Mouse (Mus musculus) forebrain, embryonic 10.5 days (tissue): ENCODE measurements around the gene Casp2. TPM values are rescaled to one million over a fixed set of nuclear protein-coding genes. Genes with fewer than 3 reads are reported as not detected.
A peak's percentile ranks its signal among the peaks of the same experiment; 100 is the strongest.

ENCODE experiments used
- DNase-seq: peaks from one replicate; pipeline ENCODE4 v3.0.0-alpha.2; 2017; ENCODE audit warnings: low spot score; ENCODE audit errors: extremely low spot score
- H3K27ac ChIP-seq: fragments of 300-500 bp; sonication (generic); 2 replicates; pipeline ENCODE4 v1.5.1; 2016; ENCODE audit warnings: mild to moderate bottlenecking
- H3K27me3 ChIP-seq: fragments of 300-500 bp; sonication (generic); 2 replicates; pipeline ENCODE4 v1.6.1; 2016; ENCODE audit warnings: mild to moderate bottlenecking; ENCODE audit not compliant: poor library complexity, severe bottlenecking
- H3K36me3 ChIP-seq: fragments of 300-500 bp; sonication (generic); replicated peaks from 2 replicates; pipeline ENCODE4 v1.6.1; 2016; ENCODE audit warnings: mild to moderate bottlenecking, moderate library complexity
- H3K4me1 ChIP-seq: fragments of 300-500 bp; sonication (generic); 2 replicates; pipeline ENCODE4 v1.6.1; 2016
- H3K4me3 ChIP-seq: fragments of 300-500 bp; sonication (generic); 2 replicates; pipeline ENCODE4 v1.5.1; 2016; ENCODE audit warnings: mild to moderate bottlenecking, moderate library complexity
- H3K9me3 ChIP-seq: fragments of 300-500 bp; sonication (generic); 2 replicates; pipeline ENCODE4 v1.6.1; 2016; ENCODE audit warnings: mild to moderate bottlenecking, moderate library complexity
- WGBS: fragments of 180-500 bp; shearing (Covaris S2); methylation state at CpG from one replicate; pipeline ENCODE4 v1.1.7; 2016; 5-methylcytosine and 5-hydroxymethylcytosine counted together
- polyA plus RNA-seq: library from polyadenylated mRNA; unstranded; fragments of >200 nt; fragmentation: Nextera tagmentation; extraction: Ambion mirVana; gene quantifications from 2 replicates; pipeline ENCODE4 v1.2.1, GENCODE M21; 2016

The Casp2 gene
- polyA plus RNA-seq, 1 experiment from 2014 or later, result 80.3 TPM

DNA sequence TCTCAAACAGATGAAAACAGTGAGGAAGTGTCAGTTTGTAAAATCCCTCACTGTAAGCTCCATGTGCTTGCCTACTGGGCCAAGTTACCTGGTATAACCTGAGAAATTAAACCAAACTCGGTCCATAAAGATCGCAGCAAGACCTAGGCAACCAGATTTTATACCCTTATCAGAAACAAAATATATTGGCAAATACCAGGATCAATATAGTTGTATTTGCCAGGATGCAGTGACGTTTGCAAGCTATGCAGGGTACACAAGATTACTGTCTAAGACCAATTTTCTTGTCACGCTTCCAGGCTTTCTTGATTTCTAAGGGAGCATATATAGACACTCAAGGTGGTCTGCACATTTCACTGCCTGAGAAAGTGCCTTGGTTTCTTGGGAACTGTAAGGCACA, 13.0 kb upstream of the Casp2 start:
- no peak for DNase-seq
- no peaks in the 10 kb centered on the region for H3K4me1 ChIP-seq
- H3K27ac ChIP-seq, result no peak overlapping the region
- no peaks in the 10 kb centered on the region for H3K36me3 ChIP-seq
- H3K27me3 ChIP-seq, result peaks cover 13% of the 10 kb centered on the region
- no peak overlapping the region for H3K4me3 ChIP-seq
- no peaks in the 10 kb centered on the region for H3K9me3 ChIP-seq
- 85% methylated on average over 4 of the region's 4 CpGs for WGBS

DNA sequence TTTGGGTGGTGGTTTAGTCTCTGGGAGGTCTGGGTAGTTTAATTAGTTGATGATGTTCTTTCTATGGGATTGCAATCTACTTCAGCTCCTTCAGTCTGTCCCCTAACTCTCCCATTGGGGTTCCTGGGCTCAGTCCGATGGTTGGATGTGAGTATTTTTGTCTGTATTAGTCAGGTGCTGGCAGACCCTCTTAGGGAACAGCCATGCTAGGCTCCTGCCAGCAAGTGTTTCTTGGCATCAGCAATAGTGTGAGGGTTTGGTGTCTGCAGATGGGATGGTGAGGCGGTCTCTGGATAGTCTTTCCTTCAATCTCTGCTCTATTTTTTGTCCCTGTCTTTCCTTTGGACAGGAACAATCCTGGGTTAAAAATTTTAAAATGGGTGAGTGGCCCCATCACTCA, 11.7 kb upstream of the Casp2 start:
- H3K4me1 ChIP-seq, result no peaks in the 10 kb centered on the region
- H3K36me3 ChIP-seq, result no peaks in the 10 kb centered on the region
- no peak overlapping the region for H3K4me3 ChIP-seq
- no peaks in the 10 kb centered on the region for H3K27me3 ChIP-seq
- no peaks in the 10 kb centered on the region for H3K9me3 ChIP-seq
- DNase-seq, result no peak
- no peak overlapping the region for H3K27ac ChIP-seq
- 80% methylated on average over 2 of the region's 2 CpGs for WGBS

- Histone ChIP-seq H3K9me3 (no peaks in the 10 kb centered on the region), H3K36me3 (no peaks in the 10 kb centered on the region), H3K4me3 (no peak overlapping the region), H3K27ac (no peak overlapping the region), H3K4me1 (peaks cover 10% of the 10 kb centered on the region), H3K27me3 (peaks cover 10% of the 10 kb centered on the region; the same call in 1 of the 2 replicates)
- DNase-seq, result peak; percentile 58
- 19% methylated on average over 11 of the region's 11 CpGs for WGBS
Measured at GRCm38 (mm10) chr6:42257303-42257863, 7.4 kb upstream of the Casp2 start.

DNA sequence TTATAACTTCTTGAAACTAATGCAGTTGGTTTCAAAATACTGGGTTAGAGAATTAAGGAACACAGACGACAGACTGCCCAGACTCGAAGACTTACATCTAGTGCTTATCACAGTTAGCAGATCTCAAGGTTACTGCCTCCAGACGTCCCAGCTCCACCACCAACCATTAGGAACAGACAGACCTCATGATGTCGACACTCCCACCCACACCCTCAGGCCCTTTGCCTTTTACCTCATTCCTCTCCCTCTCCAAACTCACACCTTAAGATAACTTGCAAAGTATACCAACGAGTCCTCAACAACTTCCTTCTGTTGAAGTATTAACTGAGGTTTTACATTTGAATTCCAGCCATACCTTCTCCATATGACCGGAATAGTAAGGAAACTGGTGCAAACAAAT, 4.4 kb upstream of the Casp2 start:
- H3K4me3 ChIP-seq, result no peak overlapping the region
- no peak overlapping the region for H3K27ac ChIP-seq
- no peak for DNase-seq
- 82% methylated on average over 6 of the region's 6 CpGs for WGBS
- H3K27me3 ChIP-seq, result peaks cover 18% of the 10 kb centered on the region; the same call in 1 of the 2 replicates
- peaks cover 15% of the 10 kb centered on the region for H3K4me1 ChIP-seq
- no peaks in the 10 kb centered on the region for H3K36me3 ChIP-seq
- no peaks in the 10 kb centered on the region for H3K9me3 ChIP-seq

GRCm38 (mm10) chr6:42261524-42262170, 3.1 kb upstream of the Casp2 start, which contains the start of gene Tmem139:
Gene Tmem139 (plus strand): TSS chr6:42261970.
- H3K4me3 ChIP-seq, result peak within 1 kb of the TSS; percentile 26
- no peak within 1 kb of the TSS for H3K27ac ChIP-seq
- H3K36me3 ChIP-seq, result no peaks in the 10 kb centered on the region
- H3K27me3 ChIP-seq, result peaks cover 18% of the 10 kb centered on the region; the same call in 1 of the 2 replicates
- 18% methylated on average over 20 of the region's 20 CpGs for WGBS
- no peak for DNase-seq
- peaks cover 21% of the 10 kb centered on the region for H3K4me1 ChIP-seq
- H3K9me3 ChIP-seq, result no peaks in the 10 kb centered on the region

DNA sequence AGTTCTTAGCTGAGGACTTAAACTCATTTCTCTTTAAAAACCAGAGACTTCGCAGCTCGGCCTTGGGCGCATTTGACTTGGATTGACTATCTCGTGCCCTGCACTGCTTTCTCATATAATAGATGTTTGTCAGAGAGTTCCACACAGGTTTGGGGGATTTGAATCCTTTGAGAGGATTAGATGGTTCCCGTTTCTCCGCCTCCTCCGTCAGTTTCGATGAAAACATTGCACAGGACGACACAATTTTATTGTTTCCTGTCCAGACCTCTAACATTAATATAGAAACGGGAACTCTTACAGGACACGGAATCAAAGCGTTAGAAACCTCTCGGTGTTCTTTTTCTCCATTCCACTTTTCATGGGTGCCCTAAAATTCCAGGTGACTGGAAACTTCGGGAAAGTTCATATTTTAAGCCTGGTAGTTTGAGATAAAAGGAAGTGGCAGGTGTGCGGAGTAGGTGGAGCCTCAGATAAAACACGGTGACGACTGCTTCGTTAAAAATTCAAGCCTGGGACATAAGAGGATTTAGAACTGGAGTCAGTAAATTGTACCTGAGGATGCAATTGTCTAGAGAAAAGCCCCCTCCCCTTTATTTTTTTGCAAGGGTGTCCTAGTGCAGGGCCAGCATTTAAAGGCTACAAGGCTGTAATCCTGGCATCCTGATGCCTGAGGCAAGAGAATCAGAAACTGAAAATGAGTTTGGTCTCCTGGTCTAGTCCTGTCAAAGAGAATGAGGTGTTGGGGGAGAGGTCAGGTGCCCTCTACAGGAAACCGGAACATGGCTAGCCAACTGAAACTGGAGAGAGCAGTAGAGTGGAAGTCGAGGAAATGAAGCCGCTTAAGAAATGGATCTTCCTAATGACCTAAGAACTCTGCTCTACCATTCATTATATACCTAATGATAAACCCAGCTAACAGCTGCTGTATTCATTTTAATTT, 876 bp downstream of the Casp2 start:
- DNase-seq, result no peak

DNA sequence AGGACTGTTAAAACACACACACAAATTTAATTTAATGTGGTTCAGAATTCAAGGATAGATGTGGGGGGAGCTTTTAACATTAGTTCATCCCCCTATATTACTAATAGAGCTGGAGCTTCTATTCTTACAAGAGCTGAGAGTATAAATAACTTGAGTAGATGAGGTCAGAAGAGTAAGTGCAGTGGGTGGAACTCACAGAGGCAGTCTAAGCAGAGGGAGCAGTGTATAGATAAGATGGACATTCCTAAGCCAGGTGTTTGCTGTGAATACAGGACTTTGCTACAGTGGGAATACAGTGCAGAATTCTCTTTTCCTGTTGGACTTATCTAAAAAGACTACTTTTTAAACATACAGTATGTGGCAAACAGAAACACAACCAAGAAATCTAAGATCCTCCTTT, 6.0 kb downstream of the Casp2 start:
- no peaks in the 10 kb centered on the region for H3K27me3 ChIP-seq
- peaks cover 16% of the 10 kb centered on the region for H3K4me1 ChIP-seq
- peaks cover 88% of the 10 kb centered on the region for H3K36me3 ChIP-seq
- H3K4me3 ChIP-seq, result no peak overlapping the region
- DNase-seq, result no peak
- no peaks in the 10 kb centered on the region for H3K9me3 ChIP-seq
- no peak overlapping the region for H3K27ac ChIP-seq

More for the DNA sequence above, 876 bp downstream of the Casp2 start:
- H3K27me3 ChIP-seq, result peaks cover 18% of the 10 kb centered on the region; the same call in 1 of the 2 replicates
- H3K27ac ChIP-seq, result peak overlapping the region; percentile 98
- 1% methylated on average over 21 of the region's 21 CpGs for WGBS
- H3K9me3 ChIP-seq, result no peaks in the 10 kb centered on the region
- H3K4me1 ChIP-seq, result peaks cover 31% of the 10 kb centered on the region
- peak overlapping the region; percentile 85 for H3K4me3 ChIP-seq
- peaks cover 36% of the 10 kb centered on the region for H3K36me3 ChIP-seq

DNA sequence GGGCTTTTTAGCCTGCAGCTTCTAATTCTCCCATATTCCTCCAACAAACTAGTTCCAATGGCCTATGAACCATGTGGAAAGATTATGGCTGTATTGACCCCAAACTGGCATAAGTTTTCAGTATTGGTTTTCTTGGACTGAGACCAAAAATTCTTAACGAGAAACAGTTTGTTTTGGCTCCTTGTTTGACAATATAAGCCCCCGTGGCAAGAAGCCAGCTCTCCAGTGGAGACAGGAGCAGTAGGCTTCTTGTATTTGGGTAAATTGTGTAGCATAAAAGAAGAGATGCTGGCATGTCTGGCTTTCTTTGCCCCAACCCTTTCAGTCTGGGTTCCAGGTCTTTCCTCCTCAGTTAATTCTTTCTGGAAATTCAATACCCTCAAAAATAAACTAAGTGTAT, 11.4 kb downstream of the Casp2 start:
- WGBS, result 94% methylated on average over 2 of the region's 2 CpGs
- DNase-seq, result no peak
- H3K27me3 ChIP-seq, result no peaks in the 10 kb centered on the region
- H3K4me3 ChIP-seq, result no peak overlapping the region
- H3K36me3 ChIP-seq, result peaks cover 100% of the 10 kb centered on the region
- no peaks in the 10 kb centered on the region for H3K9me3 ChIP-seq
- H3K4me1 ChIP-seq, result no peaks in the 10 kb centered on the region
- no peak overlapping the region for H3K27ac ChIP-seq

- DNase-seq, result no peak
- H3K9me3 ChIP-seq, result no peaks in the 10 kb centered on the region
- no peaks in the 10 kb centered on the region for H3K4me1 ChIP-seq
- no peak overlapping the region for H3K4me3 ChIP-seq
- no peaks in the 10 kb centered on the region for H3K27me3 ChIP-seq
- WGBS, result 88% methylated on average over 5 of the region's 5 CpGs
- no peak overlapping the region for H3K27ac ChIP-seq
- peaks cover 91% of the 10 kb centered on the region for H3K36me3 ChIP-seq
Measured at GRCm38 (mm10) chr6:42282865-42283528, 18.2 kb downstream of the Casp2 start.

DNA sequence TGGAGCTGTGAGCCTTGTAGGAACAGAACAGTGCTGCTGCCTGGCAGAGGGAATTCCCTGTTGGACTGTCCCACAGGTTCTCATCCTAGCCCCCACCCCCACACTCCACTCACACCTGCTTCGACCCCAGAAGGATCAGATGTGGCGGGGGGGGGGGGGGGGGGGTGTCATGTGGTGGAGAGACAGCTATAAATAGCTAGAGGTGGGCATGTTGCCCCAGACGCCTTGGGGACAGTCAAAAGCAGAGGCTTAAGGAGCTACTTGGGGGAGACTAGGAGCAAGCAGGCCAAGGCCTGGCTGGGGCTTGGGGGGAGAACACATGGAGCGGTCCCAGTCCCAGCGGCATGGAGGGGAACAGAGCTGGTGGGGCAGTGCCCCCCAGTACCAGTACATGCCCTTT, 21.7 kb downstream of the Casp2 start, which contains the start of gene Clcn1:
Clcn1 (plus strand) TSS at position 238 of the 400 bp plus-strand sequence.
- no peaks in the 10 kb centered on the region for H3K27me3 ChIP-seq
- DNase-seq, result no peak
- no peaks in the 10 kb centered on the region for H3K4me1 ChIP-seq
- no peak within 1 kb of the TSS for H3K4me3 ChIP-seq
- H3K9me3 ChIP-seq, result no peaks in the 10 kb centered on the region
- WGBS, result 96% methylated on average over 5 of the region's 5 CpGs
- H3K27ac ChIP-seq, result no peak within 1 kb of the TSS
- H3K36me3 ChIP-seq, result peaks cover 74% of the 10 kb centered on the region

DNA sequence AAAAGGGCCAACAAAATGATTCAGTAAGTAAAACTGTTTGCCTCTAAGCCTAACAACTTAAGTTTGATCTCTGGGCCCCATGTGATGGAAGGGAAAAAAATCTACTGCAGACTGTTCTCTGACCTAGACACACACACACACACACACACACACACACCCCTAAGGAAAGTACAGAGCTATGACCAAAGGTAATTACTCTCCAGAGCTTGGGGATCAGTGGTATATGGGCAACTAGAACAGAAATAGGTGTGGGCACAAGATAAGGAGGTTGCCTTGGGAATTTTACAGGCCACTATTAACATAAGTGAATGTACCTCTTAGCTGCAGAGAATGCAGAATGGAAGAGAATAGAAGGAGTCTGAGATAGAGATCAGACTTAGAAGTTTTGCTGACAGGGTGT, 22.8 kb downstream of the Casp2 start:
- H3K9me3 ChIP-seq, result no peaks in the 10 kb centered on the region
- DNase-seq, result no peak
- H3K4me1 ChIP-seq, result no peaks in the 10 kb centered on the region
- H3K27me3 ChIP-seq, result no peaks in the 10 kb centered on the region
- H3K4me3 ChIP-seq, result no peak overlapping the region
- H3K36me3 ChIP-seq, result peaks cover 73% of the 10 kb centered on the region
- no peak overlapping the region for H3K27ac ChIP-seq

GRCm38 (mm10) chr6:42293327-42293726, 28.5 kb downstream of the Casp2 start:
- Histone ChIP-seq H3K27ac (no peak overlapping the region), H3K36me3 (peaks cover 78% of the 10 kb centered on the region), H3K4me3 (no peak overlapping the region), H3K9me3 (no peaks in the 10 kb centered on the region), H3K27me3 (no peaks in the 10 kb centered on the region), H3K4me1 (no peaks in the 10 kb centered on the region)
- DNase-seq, result no peak
- WGBS, result 89% methylated on average over 6 of the region's 6 CpGs
